Mouse (Mus musculus) midbrain, embryonic 16.5 days (tissue): ENCODE measurements around the gene Rad51b. TPM values are rescaled to one million over a fixed set of nuclear protein-coding genes. Genes with fewer than 3 reads are reported as not detected.

Experiments
- ATAC-seq: fragments of 200-750 bp; cut with Nextera tagmentation; 2 replicates; pipeline ENCODE4 v1.8.0; 2017; ENCODE audit warnings: moderate TSS enrichment
- H3K27ac ChIP-seq: fragments of 300-500 bp; sonication (generic); 2 replicates; pipeline ENCODE4 v1.5.1; 2014; ENCODE audit warnings: mild to moderate bottlenecking, low read length, mixed read lengths
- H3K27me3 ChIP-seq: fragments of 300-500 bp; sonication (generic); 2 replicates; pipeline ENCODE4 v1.6.1; 2014; ENCODE audit warnings: low read depth, low read length, mixed read lengths; ENCODE audit not compliant: control insufficient read depth, insufficient read depth
- H3K36me3 ChIP-seq: fragments of 300-500 bp; sonication (generic); 2 replicates; pipeline ENCODE4 v1.6.1; 2014; ENCODE audit warnings: mild to moderate bottlenecking, low read length, moderate library complexity, mixed read lengths; ENCODE audit not compliant: control insufficient read depth, insufficient read depth
- H3K4me1 ChIP-seq: fragments of 300-500 bp; sonication (generic); 2 replicates; pipeline ENCODE4 v1.6.1; 2014; ENCODE audit warnings: mild to moderate bottlenecking, low read length, mixed read lengths; ENCODE audit not compliant: control insufficient read depth, insufficient read depth
- H3K4me2 ChIP-seq: fragments of 300-500 bp; sonication (generic); 2 replicates; pipeline ENCODE4 v1.6.1; 2014; ENCODE audit warnings: mild to moderate bottlenecking, low read length, mixed read lengths
- H3K4me3 ChIP-seq: fragments of 300-500 bp; sonication (generic); 2 replicates; pipeline ENCODE4 v1.5.1; 2014; ENCODE audit warnings: low read depth, mild to moderate bottlenecking, low read length, moderate library complexity, mixed read lengths
- H3K9ac ChIP-seq: fragments of 300-500 bp; sonication (generic); 2 replicates; pipeline ENCODE4 v1.6.1; 2014; ENCODE audit warnings: low read depth, low read length, mixed read lengths
- H3K9me3 ChIP-seq: fragments of 300-500 bp; sonication (generic); replicated peaks from 2 replicates; pipeline ENCODE4 v1.6.1; 2014; ENCODE audit warnings: mild to moderate bottlenecking, low read length, mixed read lengths; ENCODE audit not compliant: control insufficient read depth, poor library complexity, severe bottlenecking
- WGBS: fragments of 180-500 bp; shearing (Covaris S2); extraction: QIAGEN DNeasy Blood & Tissue Kit; methylation state at CpG from one replicate; pipeline ENCODE4 v1.1.7; 2014; 5-methylcytosine and 5-hydroxymethylcytosine counted together
- polyA plus RNA-seq: library from polyadenylated mRNA; unstranded; fragments of >200 nt; fragmentation: Nextera tagmentation; extraction: Ambion mirVana; gene quantifications from 2 replicates; pipeline ENCODE4 v1.2.1, GENCODE M21; 2015

The Rad51b gene
- polyA plus RNA-seq, 1 experiment from 2014 or later = 1.5 TPM

GRCm38 (mm10) chr12:79735882-79736281 lies 438.8 kb downstream of the Rad51b start:
- WGBS = 86% methylated on average over 4 of the region's 4 CpGs
- H3K4me2 ChIP-seq = no peak overlapping the region
- no peak overlapping the region for H3K27ac ChIP-seq
- H3K9me3 ChIP-seq = no peaks in the 10 kb centered on the region
- no peaks in the 10 kb centered on the region for H3K4me1 ChIP-seq
- H3K27me3 ChIP-seq = no peaks in the 10 kb centered on the region
- no peak overlapping the region for H3K4me3 ChIP-seq
- no peak for ATAC-seq
- H3K9ac ChIP-seq = no peak overlapping the region
- no peaks in the 10 kb centered on the region for H3K36me3 ChIP-seq

- no peak overlapping the region for H3K4me3 ChIP-seq
- no peaks in the 10 kb centered on the region for H3K4me1 ChIP-seq
- no peak overlapping the region for H3K27ac ChIP-seq
- no peak for ATAC-seq
- H3K27me3 ChIP-seq = no peaks in the 10 kb centered on the region
- no peaks in the 10 kb centered on the region for H3K36me3 ChIP-seq
- H3K9ac ChIP-seq = no peak overlapping the region
- no peaks in the 10 kb centered on the region for H3K9me3 ChIP-seq
- no peak overlapping the region for H3K4me2 ChIP-seq
Observed at GRCm38 (mm10) chr12:79738700-79739099, 441.6 kb downstream of the Rad51b start.

- H3K4me1 ChIP-seq = no peaks in the 10 kb centered on the region
- H3K27me3 ChIP-seq = no peaks in the 10 kb centered on the region
- no peaks in the 10 kb centered on the region for H3K9me3 ChIP-seq
- no peak overlapping the region for H3K27ac ChIP-seq
- no peak overlapping the region for H3K9ac ChIP-seq
- 96% methylated on average over 11 of the region's 11 CpGs for WGBS
- no peak overlapping the region for H3K4me3 ChIP-seq
- ATAC-seq = no peak
- H3K4me2 ChIP-seq = no peak overlapping the region
- no peaks in the 10 kb centered on the region for H3K36me3 ChIP-seq
Observed at GRCm38 (mm10) chr12:79739918-79740639, 443.0 kb downstream of the Rad51b start.

- no peaks in the 10 kb centered on the region for H3K4me1 ChIP-seq
- no peaks in the 10 kb centered on the region for H3K9me3 ChIP-seq
- no peak overlapping the region for H3K27ac ChIP-seq
- no peak overlapping the region for H3K4me3 ChIP-seq
- H3K36me3 ChIP-seq = no peaks in the 10 kb centered on the region
- no peaks in the 10 kb centered on the region for H3K27me3 ChIP-seq
- H3K4me2 ChIP-seq = no peak overlapping the region
- H3K9ac ChIP-seq = no peak overlapping the region
- peak; percentile 21; the same call in 1 of the 2 replicates for ATAC-seq
- 27% methylated on average over 7 of the region's 7 CpGs for WGBS
Observed at GRCm38 (mm10) chr12:79742211-79742610, 445.1 kb downstream of the Rad51b start.

- H3K9ac ChIP-seq = no peak overlapping the region
- 83% methylated on average over 6 of the region's 6 CpGs for WGBS
Observed at GRCm38 (mm10) chr12:79744131-79744530, 447.0 kb downstream of the Rad51b start.

GRCm38 (mm10) chr12:79745225-79745624 lies 448.1 kb downstream of the Rad51b start:
- WGBS = 89% methylated on average over 5 of the region's 5 CpGs
- peaks cover 7% of the 10 kb centered on the region; the same call in 1 of the 2 replicates for H3K4me1 ChIP-seq
- ATAC-seq = no peak

More at GRCm38 (mm10) chr12:79744131-79744530, 447.0 kb downstream of the Rad51b start:
- ATAC-seq = no peak
- no peaks in the 10 kb centered on the region for H3K9me3 ChIP-seq
- no peaks in the 10 kb centered on the region for H3K27me3 ChIP-seq
- no peak overlapping the region for H3K4me2 ChIP-seq
- no peak overlapping the region for H3K27ac ChIP-seq
- no peaks in the 10 kb centered on the region for H3K36me3 ChIP-seq
- no peaks in the 10 kb centered on the region for H3K4me1 ChIP-seq
- no peak overlapping the region for H3K4me3 ChIP-seq

GRCm38 (mm10) chr12:79745845-79746510 lies 448.9 kb downstream of the Rad51b start:
- no peak overlapping the region for H3K27ac ChIP-seq
- no peak for ATAC-seq

More at GRCm38 (mm10) chr12:79745225-79745624, 448.1 kb downstream of the Rad51b start:
- Histone ChIP-seq H3K27me3 (no peaks in the 10 kb centered on the region), H3K9ac (no peak overlapping the region), H3K27ac (no peak overlapping the region), H3K36me3 (no peaks in the 10 kb centered on the region), H3K4me3 (no peak overlapping the region), H3K9me3 (no peaks in the 10 kb centered on the region), H3K4me2 (no peak overlapping the region)

GRCm38 (mm10) chr12:79747541-79747940 lies 450.5 kb downstream of the Rad51b start:
- H3K4me1 ChIP-seq = peaks cover 26% of the 10 kb centered on the region
- 94% methylated on average over 3 of the region's 3 CpGs for WGBS
- H3K36me3 ChIP-seq = no peaks in the 10 kb centered on the region

More at GRCm38 (mm10) chr12:79745845-79746510, 448.9 kb downstream of the Rad51b start:
- 45% methylated on average over 10 of the region's 10 CpGs for WGBS
- no peak overlapping the region for H3K9ac ChIP-seq
- peaks cover 15% of the 10 kb centered on the region for H3K4me1 ChIP-seq
- H3K4me2 ChIP-seq = no peak overlapping the region
- H3K36me3 ChIP-seq = no peaks in the 10 kb centered on the region
- no peaks in the 10 kb centered on the region for H3K9me3 ChIP-seq
- no peaks in the 10 kb centered on the region for H3K27me3 ChIP-seq
- H3K4me3 ChIP-seq = no peak overlapping the region

GRCm38 (mm10) chr12:79748862-79749261 lies 451.8 kb downstream of the Rad51b start:
- Histone ChIP-seq H3K9ac (no peak overlapping the region), H3K27me3 (no peaks in the 10 kb centered on the region), H3K36me3 (no peaks in the 10 kb centered on the region), H3K4me1 (peaks cover 26% of the 10 kb centered on the region), H3K4me3 (no peak overlapping the region), H3K27ac (no peak overlapping the region; the same call in 1 of the 2 replicates), H3K4me2 (no peak overlapping the region), H3K9me3 (no peaks in the 10 kb centered on the region)
- no peak for ATAC-seq
- WGBS = 36% methylated on average over 4 of the region's 4 CpGs

More at GRCm38 (mm10) chr12:79747541-79747940, 450.5 kb downstream of the Rad51b start:
- Histone ChIP-seq H3K9ac (no peak overlapping the region), H3K27me3 (no peaks in the 10 kb centered on the region), H3K4me2 (no peak overlapping the region), H3K27ac (no peak overlapping the region), H3K9me3 (no peaks in the 10 kb centered on the region), H3K4me3 (no peak overlapping the region)
- no peak for ATAC-seq
